Mouse (Mus musculus): Measurements from ENCODE around the gene Dcaf4. TPM values are rescaled to one million over a fixed set of nuclear protein-coding genes. Genes with fewer than 3 reads are reported as not detected.

Dcaf4 gene
- not detected in 2 replicates for polyA plus RNA-seq (2012; ENCODE audit: insufficient read depth, insufficient read length, low replicate concordance, missing spikeins)

- H3K4me3 ChIP-seq (ENCODE audit: insufficient read depth, low read depth, low read length) = peak within 1 kb of the TSS; percentile 96
- H3K27ac ChIP-seq (ENCODE audit: insufficient read depth, low read depth, low read length) = peak within 1 kb of the TSS; percentile 47; the same call in 1 of the 2 replicates
- H3K4me1 ChIP-seq (ENCODE audit: control insufficient read depth, insufficient read depth, low read length) = peaks cover 23% of the 10 kb centered on the region
- WGBS = under 1% methylated on average over 32 of the region's 32 CpGs
- TF ChIP-seq POLR2A (IDR thresholded peaks at IDR 0.05; ENCODE audit: insufficient read depth, low read depth, low read length) (0 out of 2 replicates have a peak, but pooled peaks have one; percentile 30), CTCF (IDR thresholded peaks at IDR 0.05; ENCODE audit: insufficient read depth, low read depth, low read length) (no peak)
These were observed at the start of gene Dcaf4 for GRCm38 (mm10) chr12:83520311-83520890. Gene Dcaf4 (plus strand): TSS chr12:83520466.

- H3K4me3 ChIP-seq (ENCODE audit: insufficient read depth, low read depth, low read length) = no peak overlapping the region
- TF ChIP-seq CTCF (IDR thresholded peaks at IDR 0.05; ENCODE audit: insufficient read depth, low read depth, low read length) (no peak), POLR2A (IDR thresholded peaks at IDR 0.05; ENCODE audit: insufficient read depth, low read depth, low read length) (no peak)
- H3K4me1 ChIP-seq (ENCODE audit: control insufficient read depth, insufficient read depth, low read length) = peaks cover 28% of the 10 kb centered on the region
- H3K27ac ChIP-seq (ENCODE audit: insufficient read depth, low read depth, low read length) = no peak overlapping the region
- WGBS = 74% methylated on average over 7 of the region's 7 CpGs
These were observed 48.5 kb upstream of the Dcaf4 start for GRCm38 (mm10) chr12:83471760-83472159.

- WGBS = 10% methylated on average over 5 of the region's 5 CpGs
- Histone ChIP-seq H3K27ac (ENCODE audit: insufficient read depth, low read depth, low read length) (peak overlapping the region; percentile 50), H3K4me1 (ENCODE audit: control insufficient read depth, insufficient read depth, low read length) (peaks cover 25% of the 10 kb centered on the region), H3K4me3 (ENCODE audit: insufficient read depth, low read depth, low read length) (no peak overlapping the region)
- TF ChIP-seq CTCF (IDR thresholded peaks at IDR 0.05; ENCODE audit: insufficient read depth, low read depth, low read length) (no peak), POLR2A (IDR thresholded peaks at IDR 0.05; ENCODE audit: insufficient read depth, low read depth, low read length) (no peak)
These were observed 46.2 kb upstream of the Dcaf4 start for GRCm38 (mm10) chr12:83473987-83474600.

GRCm38 (mm10) chr12:83475419-83475818 lies 44.8 kb upstream of the Dcaf4 start:
- Histone ChIP-seq H3K4me1 (ENCODE audit: control insufficient read depth, insufficient read depth, low read length) (peaks cover 25% of the 10 kb centered on the region), H3K27ac (ENCODE audit: insufficient read depth, low read depth, low read length) (no peak overlapping the region), H3K4me3 (ENCODE audit: insufficient read depth, low read depth, low read length) (no peak overlapping the region)
- TF ChIP-seq POLR2A (IDR thresholded peaks at IDR 0.05; ENCODE audit: insufficient read depth, low read depth, low read length) = no peak
- 60% methylated on average over 6 of the region's 6 CpGs for WGBS

- no peak overlapping the region for H3K27ac ChIP-seq (ENCODE audit: insufficient read depth, low read depth, low read length)
- no peak overlapping the region for H3K4me3 ChIP-seq (ENCODE audit: insufficient read depth, low read depth, low read length)
- peaks cover 20% of the 10 kb centered on the region for H3K4me1 ChIP-seq (ENCODE audit: control insufficient read depth, insufficient read depth, low read length)
- 32% methylated on average over 10 of the region's 10 CpGs for WGBS
- TF ChIP-seq POLR2A (IDR thresholded peaks at IDR 0.05; ENCODE audit: insufficient read depth, low read depth, low read length) (no peak), CTCF (IDR thresholded peaks at IDR 0.05; ENCODE audit: insufficient read depth, low read depth, low read length) (no peak)
These were observed 44.0 kb upstream of the Dcaf4 start for GRCm38 (mm10) chr12:83476277-83476676.

- 84% methylated on average over 1 of the region's 1 CpGs for WGBS
- Histone ChIP-seq H3K4me1 (ENCODE audit: control insufficient read depth, insufficient read depth, low read length) (peaks cover 8% of the 10 kb centered on the region), H3K27ac (ENCODE audit: insufficient read depth, low read depth, low read length) (no peak overlapping the region), H3K4me3 (ENCODE audit: insufficient read depth, low read depth, low read length) (no peak overlapping the region)
- TF ChIP-seq CTCF (IDR thresholded peaks at IDR 0.05; ENCODE audit: insufficient read depth, low read depth, low read length) = no peak
- TF ChIP-seq POLR2A (IDR thresholded peaks at IDR 0.05; ENCODE audit: insufficient read depth, low read depth, low read length) = no peak
These were observed 41.1 kb upstream of the Dcaf4 start for GRCm38 (mm10) chr12:83479140-83479539.

GRCm38 (mm10) chr12:83479818-83480401 lies 40.4 kb upstream of the Dcaf4 start:
- H3K27ac ChIP-seq (ENCODE audit: insufficient read depth, low read depth, low read length) = no peak overlapping the region

GRCm38 (mm10) chr12:83481439-83481838 lies 38.8 kb upstream of the Dcaf4 start:
- WGBS = 85% methylated on average over 4 of the region's 4 CpGs
- H3K4me1 ChIP-seq (ENCODE audit: control insufficient read depth, insufficient read depth, low read length) = peaks cover 5% of the 10 kb centered on the region
- H3K4me3 ChIP-seq (ENCODE audit: insufficient read depth, low read depth, low read length) = no peak overlapping the region
- TF ChIP-seq POLR2A (IDR thresholded peaks at IDR 0.05; ENCODE audit: insufficient read depth, low read depth, low read length) (no peak), CTCF (IDR thresholded peaks at IDR 0.05; ENCODE audit: insufficient read depth, low read depth, low read length) (no peak)
- no peak overlapping the region for H3K27ac ChIP-seq (ENCODE audit: insufficient read depth, low read depth, low read length)

More at GRCm38 (mm10) chr12:83479818-83480401, 40.4 kb upstream of the Dcaf4 start:
- peaks cover 8% of the 10 kb centered on the region for H3K4me1 ChIP-seq (ENCODE audit: control insufficient read depth, insufficient read depth, low read length)
- 89% methylated on average over 7 of the region's 7 CpGs for WGBS
- H3K4me3 ChIP-seq (ENCODE audit: insufficient read depth, low read depth, low read length) = no peak overlapping the region
- TF ChIP-seq POLR2A (IDR thresholded peaks at IDR 0.05; ENCODE audit: insufficient read depth, low read depth, low read length) (no peak), CTCF (IDR thresholded peaks at IDR 0.05; ENCODE audit: insufficient read depth, low read depth, low read length) (no peak)

GRCm38 (mm10) chr12:83483653-83484052 lies 36.6 kb upstream of the Dcaf4 start:
- Histone ChIP-seq H3K27ac (ENCODE audit: insufficient read depth, low read depth, low read length) (no peak overlapping the region), H3K4me3 (ENCODE audit: insufficient read depth, low read depth, low read length) (no peak overlapping the region), H3K4me1 (ENCODE audit: control insufficient read depth, insufficient read depth, low read length) (peaks cover 6% of the 10 kb centered on the region; the same call in 1 of the 2 replicates)
- no peak for TF ChIP-seq CTCF (IDR thresholded peaks at IDR 0.05; ENCODE audit: insufficient read depth, low read depth, low read length)
- TF ChIP-seq POLR2A (IDR thresholded peaks at IDR 0.05; ENCODE audit: insufficient read depth, low read depth, low read length) = no peak
- WGBS = 58% methylated on average over 5 of the region's 5 CpGs

Data from olfactory bulb, adult 2 months (tissue).